Mouse (Mus musculus) neural tube, embryonic 11.5 days (tissue): Measurements from ENCODE around the gene Col23a1. TPM values are rescaled to one million over a fixed set of nuclear protein-coding genes. Genes with fewer than 3 reads are reported as not detected.

Source experiments
- ATAC-seq: fragments of 200-750 bp; cut with Nextera tagmentation; 2 replicates; pipeline ENCODE4 v1.8.0; 2017; ENCODE audit warnings: moderate number of reproducible peaks, mild to moderate bottlenecking, moderate TSS enrichment, moderate library complexity; ENCODE audit not compliant: insufficient read depth, low FRiP score, low TSS enrichment
- DNase-seq: peaks from one replicate; pipeline ENCODE4 v3.0.0-alpha.2; 2015; ENCODE audit warnings: low spot score
- H3K27ac ChIP-seq: fragments of 300-500 bp; sonication (generic); 2 replicates; pipeline ENCODE4 v1.5.1; 2014; ENCODE audit warnings: low read depth, mild to moderate bottlenecking, low read length
- H3K27me3 ChIP-seq: fragments of 300-500 bp; sonication (generic); 2 replicates; pipeline ENCODE4 v1.6.1; 2014; ENCODE audit warnings: mild to moderate bottlenecking, low read length, mixed read lengths; ENCODE audit not compliant: control insufficient read depth, insufficient read depth
- H3K36me3 ChIP-seq: fragments of 300-500 bp; sonication (generic); 2 replicates; pipeline ENCODE4 v1.6.1; 2014; ENCODE audit warnings: mild to moderate bottlenecking, low read length, moderate library complexity, mixed read lengths; ENCODE audit not compliant: control insufficient read depth, insufficient read depth
- H3K4me1 ChIP-seq: fragments of 300-500 bp; sonication (generic); 2 replicates; pipeline ENCODE4 v1.6.1; 2014; ENCODE audit warnings: low read length, mixed read lengths; ENCODE audit not compliant: control insufficient read depth, insufficient read depth
- H3K4me2 ChIP-seq: fragments of 300-500 bp; sonication (generic); 2 replicates; pipeline ENCODE4 v1.6.1; 2014; ENCODE audit warnings: low read depth, mild to moderate bottlenecking, moderate library complexity
- H3K4me3 ChIP-seq: fragments of 300-500 bp; sonication (generic); 2 replicates; pipeline ENCODE4 v1.5.1; 2014; ENCODE audit warnings: low read depth, low read length
- H3K9ac ChIP-seq: fragments of 300-500 bp; sonication (generic); 2 replicates; pipeline ENCODE4 v1.6.1; 2014; ENCODE audit warnings: mild to moderate bottlenecking, low read length
- H3K9me3 ChIP-seq: fragments of 300-500 bp; sonication (generic); 2 replicates; pipeline ENCODE4 v1.6.1; 2016; ENCODE audit warnings: low read length; ENCODE audit not compliant: control insufficient read depth
- WGBS: fragments of 180-500 bp; shearing (Covaris S2); extraction: QIAGEN DNeasy Blood & Tissue Kit; methylation state at CpG from one replicate; pipeline ENCODE4 v1.1.7; 2014; 5-methylcytosine and 5-hydroxymethylcytosine counted together
- polyA plus RNA-seq: library from polyadenylated mRNA; unstranded; fragments of >200 nt; fragmentation: Nextera tagmentation; extraction: Ambion mirVana; gene quantifications from 2 replicates; pipeline ENCODE4 v1.2.1, GENCODE M21; 2014

Col23a1 gene
- polyA plus RNA-seq, 1 experiment from 2014 or later, result 10.9 TPM

DNA sequence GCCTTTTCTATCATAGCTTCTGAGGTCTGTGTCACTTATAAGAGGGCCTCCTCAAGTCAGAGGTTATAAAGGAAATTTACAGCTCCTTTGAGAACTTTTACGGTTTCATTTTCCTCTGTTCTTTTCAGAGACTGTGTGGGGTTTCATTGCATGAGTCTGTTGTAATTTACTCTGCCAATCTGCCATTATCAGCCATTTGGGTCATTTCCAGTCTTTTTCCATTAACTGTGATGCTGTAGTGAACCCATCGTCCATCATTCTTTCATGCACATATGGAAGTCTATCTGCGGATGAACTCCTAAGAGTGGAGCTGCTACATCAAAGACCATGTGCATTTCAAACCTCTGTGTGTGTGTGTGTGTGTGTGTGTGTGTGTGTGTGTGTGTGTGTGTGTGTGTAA is 192.5 kb downstream of the Col23a1 start:
- ATAC-seq, result no peak
- DNase-seq, result no peak
- no peak overlapping the region for H3K4me2 ChIP-seq
- 0 out of 2 replicates have a peak, but pooled peaks cover 5% of the 10 kb centered on the region for H3K4me1 ChIP-seq
- H3K9ac ChIP-seq, result no peak overlapping the region
- WGBS, result 32% methylated on average over 3 of the region's 3 CpGs
- no peaks in the 10 kb centered on the region for H3K27me3 ChIP-seq
- no peaks in the 10 kb centered on the region for H3K9me3 ChIP-seq
- H3K36me3 ChIP-seq, result no peaks in the 10 kb centered on the region
- H3K27ac ChIP-seq, result no peak overlapping the region
- H3K4me3 ChIP-seq, result no peak overlapping the region

DNA sequence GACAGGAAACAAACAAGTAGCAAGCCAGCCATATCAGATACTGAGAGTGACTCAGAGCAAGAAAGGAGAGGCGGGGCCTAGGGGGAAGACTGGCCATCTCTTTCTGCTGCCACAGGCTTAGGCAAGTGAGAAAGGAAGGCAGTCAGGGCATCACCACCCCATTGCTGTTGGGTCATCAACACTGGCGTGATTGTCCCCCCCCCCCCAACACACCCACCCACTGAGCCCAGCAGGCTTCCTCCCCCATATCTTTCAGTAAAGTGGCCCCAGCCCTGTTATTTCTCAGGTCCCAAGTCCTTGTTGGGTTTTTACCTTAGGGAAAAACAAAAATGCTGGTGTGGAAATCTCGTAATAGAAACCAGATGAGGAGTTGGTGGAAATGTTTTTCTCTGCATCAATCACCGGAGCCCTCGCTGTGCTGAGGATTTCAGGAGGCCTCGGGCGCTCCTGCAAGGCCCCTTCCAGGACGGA is 195.4 kb downstream of the Col23a1 start:
- ATAC-seq (no peak), DNase-seq (peak; percentile 34)
- Histone ChIP-seq H3K4me2 (no peak overlapping the region), H3K36me3 (no peaks in the 10 kb centered on the region), H3K9ac (no peak overlapping the region), H3K4me1 (0 out of 2 replicates have a peak, but pooled peaks cover 5% of the 10 kb centered on the region), H3K27me3 (no peaks in the 10 kb centered on the region), H3K9me3 (no peaks in the 10 kb centered on the region), H3K4me3 (no peak overlapping the region), H3K27ac (no peak overlapping the region)
- 56% methylated on average over 8 of the region's 8 CpGs for WGBS

DNA sequence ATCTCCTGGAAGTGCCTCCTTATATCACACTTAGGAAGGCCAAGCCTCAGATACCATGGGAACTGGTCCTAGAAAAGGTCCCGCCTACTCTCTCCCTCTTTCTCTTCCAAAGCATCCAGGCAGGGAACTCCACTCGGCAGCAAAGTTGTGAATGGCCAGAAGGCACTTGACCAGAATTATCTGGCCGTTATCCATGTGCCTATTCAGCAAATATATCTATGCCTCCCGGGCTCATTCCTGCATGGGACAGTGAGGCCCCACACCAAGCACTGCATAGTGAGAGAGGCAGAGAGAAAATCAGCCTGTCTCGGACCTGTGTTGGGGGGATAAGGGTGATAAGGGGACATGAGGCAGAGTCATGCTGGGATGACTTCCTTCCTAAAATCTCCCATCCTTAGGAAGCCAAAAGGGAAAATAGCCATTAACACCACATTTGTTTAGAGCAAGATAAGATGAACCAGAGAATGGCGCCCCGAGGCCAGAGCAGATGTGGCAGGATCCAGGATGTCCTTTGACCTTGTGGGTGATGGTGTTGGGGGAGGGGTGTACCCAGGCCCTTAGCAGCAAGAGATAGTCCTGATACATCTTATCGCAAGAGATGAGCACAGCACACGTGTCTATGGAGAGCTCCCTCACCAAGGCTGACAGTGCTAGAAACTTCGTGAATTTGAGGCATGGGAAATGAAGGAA is 196.2 kb downstream of the Col23a1 start:
- H3K27ac ChIP-seq, result no peak overlapping the region
- H3K27me3 ChIP-seq, result no peaks in the 10 kb centered on the region
- DNase-seq, result no peak
- WGBS, result 67% methylated on average over 10 of the region's 10 CpGs
- no peaks in the 10 kb centered on the region for H3K36me3 ChIP-seq
- H3K9ac ChIP-seq, result no peak overlapping the region
- H3K4me2 ChIP-seq, result no peak overlapping the region
- 0 out of 2 replicates have a peak, but pooled peaks cover 5% of the 10 kb centered on the region for H3K4me1 ChIP-seq
- no peak for ATAC-seq
- no peak overlapping the region for H3K4me3 ChIP-seq
- no peaks in the 10 kb centered on the region for H3K9me3 ChIP-seq

DNA sequence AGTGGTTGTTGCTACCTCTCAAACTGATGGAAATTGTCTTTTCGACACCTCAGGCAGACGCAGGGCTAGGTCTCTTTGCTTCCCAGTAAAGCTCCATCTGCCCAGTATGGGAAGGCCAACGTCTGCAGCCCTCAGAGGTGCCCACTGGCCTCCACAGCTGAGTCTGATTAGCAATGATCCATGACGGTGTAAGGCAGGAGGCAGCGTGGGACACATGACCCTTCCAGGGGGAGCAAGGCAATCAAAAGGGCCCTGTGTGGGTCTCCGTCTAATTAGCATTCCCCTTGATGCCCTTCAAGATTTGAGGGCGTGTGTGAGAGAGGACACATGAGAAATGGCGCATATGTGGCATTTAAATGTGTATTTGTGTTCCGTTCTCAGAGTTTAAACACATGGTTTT is 199.1 kb downstream of the Col23a1 start:
- Histone ChIP-seq H3K4me2 (no peak overlapping the region), H3K4me3 (no peak overlapping the region), H3K9me3 (no peaks in the 10 kb centered on the region), H3K27ac (no peak overlapping the region), H3K4me1 (0 out of 2 replicates have a peak, but pooled peaks cover 5% of the 10 kb centered on the region), H3K36me3 (no peaks in the 10 kb centered on the region), H3K9ac (no peak overlapping the region), H3K27me3 (no peaks in the 10 kb centered on the region)
- 44% methylated on average over 9 of the region's 9 CpGs for WGBS
- DNase-seq, result no peak
- ATAC-seq, result no peak

DNA sequence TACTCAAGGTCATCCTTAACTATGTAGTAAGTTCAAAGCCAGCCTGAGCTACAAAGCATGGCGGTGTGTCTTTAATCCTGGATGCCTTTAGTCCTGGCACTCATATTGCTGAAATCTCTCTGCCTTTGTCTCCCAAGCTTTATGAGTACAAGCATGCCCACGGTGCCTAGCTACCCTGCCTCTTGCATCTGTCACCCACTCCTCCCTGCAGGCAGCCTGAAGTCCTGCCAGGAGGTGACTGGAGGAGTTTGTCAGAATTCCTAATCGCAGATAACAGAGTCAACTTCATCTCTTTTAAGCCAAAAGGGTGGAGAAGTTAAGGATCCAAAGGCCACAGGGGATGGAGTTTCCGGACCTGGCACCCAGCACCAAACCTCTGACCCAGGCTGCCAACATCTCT is 203.7 kb downstream of the Col23a1 start:
- Histone ChIP-seq H3K27ac (no peak overlapping the region), H3K9ac (no peak overlapping the region), H3K9me3 (no peaks in the 10 kb centered on the region), H3K36me3 (no peaks in the 10 kb centered on the region), H3K4me2 (no peak overlapping the region), H3K4me3 (no peak overlapping the region), H3K27me3 (no peaks in the 10 kb centered on the region), H3K4me1 (no peaks in the 10 kb centered on the region)
- no peak for ATAC-seq
- no peak for DNase-seq
- WGBS, result 83% methylated on average over 4 of the region's 4 CpGs

DNA sequence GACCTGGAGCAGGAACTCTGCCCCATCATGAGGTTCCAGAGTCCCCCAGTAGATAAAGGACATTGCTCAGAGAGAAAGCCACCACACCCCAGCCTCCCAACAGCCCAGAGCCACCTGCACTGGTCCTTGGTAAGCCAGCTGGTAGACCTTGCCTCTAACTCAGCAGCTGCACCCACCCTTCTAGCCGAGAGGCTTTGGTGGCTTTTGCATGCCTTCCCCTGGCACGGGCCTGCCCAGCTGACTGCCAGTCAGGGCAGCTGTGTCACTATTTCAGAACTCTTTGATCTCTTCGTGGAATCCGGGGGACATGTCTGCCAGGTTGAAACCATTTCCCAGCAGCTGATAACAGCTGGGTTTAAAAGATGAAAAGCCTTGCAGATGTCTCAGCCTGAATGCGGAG is 204.5 kb downstream of the Col23a1 start:
- ATAC-seq, result no peak
- H3K4me3 ChIP-seq, result no peak overlapping the region
- no peaks in the 10 kb centered on the region for H3K36me3 ChIP-seq
- H3K4me2 ChIP-seq, result no peak overlapping the region
- no peaks in the 10 kb centered on the region for H3K27me3 ChIP-seq
- H3K27ac ChIP-seq, result no peak overlapping the region
- 45% methylated on average over 5 of the region's 5 CpGs for WGBS
- no peaks in the 10 kb centered on the region for H3K4me1 ChIP-seq
- no peaks in the 10 kb centered on the region for H3K9me3 ChIP-seq
- no peak for DNase-seq
- H3K9ac ChIP-seq, result no peak overlapping the region

DNA sequence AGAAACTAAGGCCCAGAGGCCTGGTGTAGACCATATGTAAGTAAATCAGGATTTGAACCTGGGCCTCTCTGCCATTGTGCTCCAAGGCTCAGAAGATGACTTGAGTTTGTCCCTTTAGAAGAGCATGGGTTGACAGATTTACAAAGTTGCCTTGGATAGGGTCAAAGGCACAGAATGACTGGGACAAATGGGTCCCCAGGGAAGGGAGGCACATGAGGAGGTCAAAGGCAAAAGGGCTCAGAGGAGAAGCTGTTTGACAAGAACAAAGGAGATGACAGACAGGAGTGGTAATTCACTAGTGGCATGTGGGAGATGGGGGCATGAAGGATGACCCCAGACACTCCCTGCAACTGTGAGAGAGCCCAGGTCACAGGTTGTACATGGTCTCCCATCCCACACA is 210.1 kb downstream of the Col23a1 start:
- Histone ChIP-seq H3K27me3 (no peaks in the 10 kb centered on the region), H3K4me3 (no peak overlapping the region), H3K27ac (no peak overlapping the region), H3K9me3 (no peaks in the 10 kb centered on the region), H3K36me3 (no peaks in the 10 kb centered on the region), H3K9ac (no peak overlapping the region), H3K4me1 (no peaks in the 10 kb centered on the region), H3K4me2 (no peak overlapping the region)
- DNase-seq (no peak), ATAC-seq (no peak)

DNA sequence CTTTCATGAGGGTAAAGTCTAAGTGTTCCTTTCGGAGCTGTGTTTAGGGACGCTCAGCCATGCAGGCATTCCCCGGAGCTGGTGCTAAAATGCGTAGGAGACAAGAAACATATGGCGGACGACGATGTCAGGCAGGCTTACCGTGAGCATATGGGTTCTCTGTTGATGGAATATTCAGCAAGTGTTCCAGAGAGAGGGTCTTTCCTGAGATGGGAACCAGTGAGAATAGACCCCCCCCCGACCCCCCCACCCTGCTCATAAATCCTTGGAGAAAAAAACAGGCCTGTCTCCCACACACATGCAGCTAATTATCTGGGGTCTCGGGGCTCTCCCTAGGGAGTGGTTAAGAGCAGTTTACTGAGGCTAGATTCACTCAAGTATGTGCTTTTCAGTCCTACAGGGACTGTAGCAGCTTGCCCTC is 212.7 kb downstream of the Col23a1 start:
- no peak overlapping the region for H3K9ac ChIP-seq
- DNase-seq, result no peak
- H3K36me3 ChIP-seq, result no peaks in the 10 kb centered on the region
- H3K9me3 ChIP-seq, result no peaks in the 10 kb centered on the region
- ATAC-seq, result no peak
- H3K4me2 ChIP-seq, result no peak overlapping the region
- H3K4me1 ChIP-seq, result no peaks in the 10 kb centered on the region
- WGBS, result 47% methylated on average over 10 of the region's 10 CpGs
- no peak overlapping the region for H3K27ac ChIP-seq
- no peaks in the 10 kb centered on the region for H3K27me3 ChIP-seq
- H3K4me3 ChIP-seq, result no peak overlapping the region

DNA sequence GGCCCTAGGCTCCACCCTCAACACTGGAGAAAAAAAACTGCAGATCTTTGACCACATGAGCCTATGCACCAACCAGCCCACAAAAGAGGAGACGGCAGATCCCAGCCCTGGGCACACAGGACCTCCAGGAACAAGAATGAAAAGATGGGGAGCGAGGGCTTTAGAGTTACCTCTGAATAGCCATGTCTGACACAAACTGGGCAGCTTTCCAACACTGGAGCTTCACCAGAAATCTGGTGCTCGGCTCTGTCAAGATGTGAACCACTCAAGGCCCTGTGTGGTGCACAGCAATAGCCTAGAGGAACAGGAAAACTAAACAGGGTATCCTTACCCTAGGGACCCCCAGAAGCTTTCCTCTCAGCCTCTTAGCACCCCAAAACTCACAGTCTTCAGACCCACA is 215.2 kb downstream of the Col23a1 start:
- Histone ChIP-seq H3K27ac (no peak overlapping the region), H3K36me3 (no peaks in the 10 kb centered on the region), H3K27me3 (no peaks in the 10 kb centered on the region), H3K4me2 (no peak overlapping the region), H3K4me1 (no peaks in the 10 kb centered on the region), H3K9ac (no peak overlapping the region), H3K9me3 (no peaks in the 10 kb centered on the region), H3K4me3 (no peak overlapping the region)
- DNase-seq, result no peak
- WGBS, result 82% methylated on average over 3 of the region's 3 CpGs
- ATAC-seq, result no peak
